Mouse (Mus musculus): ENCODE data around the gene Olfr114. TPM values are rescaled to one million over a fixed set of nuclear protein-coding genes. Genes with fewer than 3 reads are reported as not detected.

Gene Olfr114
- not detected in 2 replicates for polyA plus RNA-seq (2016; fragmentation: Nextera tagmentation; extraction: Ambion mirVana)

- Histone ChIP-seq H3K27me3 (ENCODE audit: insufficient read depth, poor library complexity, severe bottlenecking) (no peaks in the 10 kb centered on the region), H3K4me3 (no peak within 1 kb of the TSS), H3K27ac (no peak within 1 kb of the TSS), H3K4me1 (no peaks in the 10 kb centered on the region), H3K36me3 (no peaks in the 10 kb centered on the region), H3K9me3 (0 out of 2 replicates have a peak, but pooled peaks cover 3% of the 10 kb centered on the region)
- no peak for DNase-seq (ENCODE audit: low spot score)
Measured at GRCm38 (mm10) chr17:37592643-37593042, at the start of gene Olfr114. Gene Olfr114 (minus strand): TSS chr17:37592743.

GRCm38 (mm10) chr17:37627009-37627408 is 34.5 kb upstream of the Olfr114 start, which contains the start of the genes Olfr115 and Olfr116:
Gene Olfr115 (minus strand): TSS chr17:37627109.
Gene Olfr116 (minus strand): TSS chr17:37627199.
- H3K4me1 ChIP-seq: no peaks in the 10 kb centered on the region
- H3K4me3 ChIP-seq: no peak within 1 kb of the TSS
- no peak within 1 kb of the TSS for H3K27ac ChIP-seq
- 69% methylated on average over 2 of the region's 2 CpGs for WGBS
- peaks cover 5% of the 10 kb centered on the region for H3K9me3 ChIP-seq
- no peaks in the 10 kb centered on the region for H3K36me3 ChIP-seq
- no peak for DNase-seq (ENCODE audit: low spot score)
- no peaks in the 10 kb centered on the region for H3K27me3 ChIP-seq (ENCODE audit: insufficient read depth, poor library complexity, severe bottlenecking)

- Histone ChIP-seq H3K27me3 (ENCODE audit: insufficient read depth, poor library complexity, severe bottlenecking) (no peaks in the 10 kb centered on the region), H3K27ac (no peak within 1 kb of the TSS), H3K4me1 (no peaks in the 10 kb centered on the region), H3K9me3 (no peaks in the 10 kb centered on the region), H3K4me3 (no peak within 1 kb of the TSS), H3K36me3 (no peaks in the 10 kb centered on the region)
- no peak for DNase-seq (ENCODE audit: low spot score)
Measured at GRCm38 (mm10) chr17:37577563-37577962, 15.0 kb downstream of the Olfr114 start, which contains the start of gene Olfr113. Gene Olfr113 (minus strand): TSS chr17:37577663.

GRCm38 (mm10) chr17:37569351-37569750 is 23.2 kb downstream of the Olfr114 start, which contains the start of gene Olfr112:
Gene Olfr112 (minus strand): TSS chr17:37569451.
- Histone ChIP-seq H3K27ac (no peak within 1 kb of the TSS), H3K36me3 (no peaks in the 10 kb centered on the region), H3K27me3 (ENCODE audit: insufficient read depth, poor library complexity, severe bottlenecking) (no peaks in the 10 kb centered on the region), H3K9me3 (no peaks in the 10 kb centered on the region), H3K4me3 (no peak within 1 kb of the TSS), H3K4me1 (no peaks in the 10 kb centered on the region)
- no peak for DNase-seq (ENCODE audit: low spot score)

GRCm38 (mm10) chr17:37558913-37559615 is 33.5 kb downstream of the Olfr114 start:
- Histone ChIP-seq H3K4me1 (no peaks in the 10 kb centered on the region), H3K36me3 (no peaks in the 10 kb centered on the region), H3K27me3 (ENCODE audit: insufficient read depth, poor library complexity, severe bottlenecking) (no peaks in the 10 kb centered on the region), H3K27ac (no peak overlapping the region), H3K4me3 (no peak overlapping the region), H3K9me3 (no peaks in the 10 kb centered on the region)
- 54% methylated on average over 1 of the region's 1 CpGs for WGBS
- DNase-seq (ENCODE audit: low spot score): no peak

GRCm38 (mm10) chr17:37543800-37544435 is 48.6 kb downstream of the Olfr114 start:
- DNase-seq (ENCODE audit: low spot score): no peak
- 60% methylated on average over 3 of the region's 3 CpGs for WGBS

GRCm38 (mm10) chr17:37541454-37542119 is 51.0 kb downstream of the Olfr114 start:
- Histone ChIP-seq H3K36me3 (no peaks in the 10 kb centered on the region), H3K9me3 (no peaks in the 10 kb centered on the region), H3K4me3 (no peak overlapping the region), H3K4me1 (no peaks in the 10 kb centered on the region), H3K27me3 (ENCODE audit: insufficient read depth, poor library complexity, severe bottlenecking) (no peaks in the 10 kb centered on the region), H3K27ac (no peak overlapping the region)
- DNase-seq (ENCODE audit: low spot score): no peak
- 92% methylated on average over 3 of the region's 4 CpGs for WGBS

More at GRCm38 (mm10) chr17:37543800-37544435, 48.6 kb downstream of the Olfr114 start:
- H3K27me3 ChIP-seq (ENCODE audit: insufficient read depth, poor library complexity, severe bottlenecking): no peaks in the 10 kb centered on the region
- no peak overlapping the region for H3K4me3 ChIP-seq
- H3K9me3 ChIP-seq: no peaks in the 10 kb centered on the region
- no peak overlapping the region for H3K27ac ChIP-seq
- no peaks in the 10 kb centered on the region for H3K4me1 ChIP-seq
- H3K36me3 ChIP-seq: no peaks in the 10 kb centered on the region

Other genes starting within 250 kb of the Olfr114 start
- not detected in 2 replicates for gene Olfr104-ps, start 233.2 kb downstream of the Olfr114 start, polyA plus RNA-seq (2016; fragmentation: Nextera tagmentation; extraction: Ambion mirVana)
- gene Olfr105-ps, start 213.7 kb downstream of the Olfr114 start, polyA plus RNA-seq (2016; fragmentation: Nextera tagmentation; extraction: Ambion mirVana): not detected in 2 replicates
- gene Olfr106-ps, start 202.3 kb downstream of the Olfr114 start, polyA plus RNA-seq (2016; fragmentation: Nextera tagmentation; extraction: Ambion mirVana): not detected in 2 replicates
- gene Olfr107, start 193.5 kb downstream of the Olfr114 start, polyA plus RNA-seq (2016; fragmentation: Nextera tagmentation; extraction: Ambion mirVana): not detected in 2 replicates
- gene Olfr108, start 147.3 kb downstream of the Olfr114 start, polyA plus RNA-seq (2016; fragmentation: Nextera tagmentation; extraction: Ambion mirVana): not detected in 2 replicates
- not detected in 2 replicates for gene Olfr109, start 133.8 kb downstream of the Olfr114 start, polyA plus RNA-seq (2016; fragmentation: Nextera tagmentation; extraction: Ambion mirVana)
- not detected in 2 replicates for gene H2-M2, start 109.2 kb downstream of the Olfr114 start, polyA plus RNA-seq (2016; fragmentation: Nextera tagmentation; extraction: Ambion mirVana)
- not detected in 2 replicates for gene Olfr110, start 100.3 kb downstream of the Olfr114 start, polyA plus RNA-seq (2016; fragmentation: Nextera tagmentation; extraction: Ambion mirVana)
- not detected in 2 replicates for gene Olfr111, start 84.7 kb downstream of the Olfr114 start, polyA plus RNA-seq (2016; fragmentation: Nextera tagmentation; extraction: Ambion mirVana)
- gene Olfr112, start 23.3 kb downstream of the Olfr114 start, polyA plus RNA-seq (2016; fragmentation: Nextera tagmentation; extraction: Ambion mirVana): not detected in 2 replicates
- gene Olfr113, start 15.1 kb downstream of the Olfr114 start, polyA plus RNA-seq (2016; fragmentation: Nextera tagmentation; extraction: Ambion mirVana): not detected in 2 replicates
- gene Olfr115, start 34.4 kb upstream of the Olfr114 start, polyA plus RNA-seq (2016; fragmentation: Nextera tagmentation; extraction: Ambion mirVana): not detected in 2 replicates
- not detected in 2 replicates for gene Olfr116, start 34.5 kb upstream of the Olfr114 start, polyA plus RNA-seq (2016; fragmentation: Nextera tagmentation; extraction: Ambion mirVana)
- not detected in 2 replicates for gene Olfr117, start 71.0 kb upstream of the Olfr114 start, polyA plus RNA-seq (2016; fragmentation: Nextera tagmentation; extraction: Ambion mirVana)
- not detected in 2 replicates for gene Olfr118, start 74.2 kb upstream of the Olfr114 start, polyA plus RNA-seq (2016; fragmentation: Nextera tagmentation; extraction: Ambion mirVana)
- not detected in 2 replicates for gene Olfr119, start 103.8 kb upstream of the Olfr114 start, polyA plus RNA-seq (2016; fragmentation: Nextera tagmentation; extraction: Ambion mirVana)
- gene Olfr120, start 129.1 kb upstream of the Olfr114 start, polyA plus RNA-seq (2016; fragmentation: Nextera tagmentation; extraction: Ambion mirVana): not detected in 2 replicates
- not detected in 2 replicates for gene Olfr121, start 156.1 kb upstream of the Olfr114 start, polyA plus RNA-seq (2016; fragmentation: Nextera tagmentation; extraction: Ambion mirVana)
- gene Olfr122, start 175.9 kb upstream of the Olfr114 start, polyA plus RNA-seq (2016; fragmentation: Nextera tagmentation; extraction: Ambion mirVana): not detected in 2 replicates
- gene Olfr123, start 200.8 kb upstream of the Olfr114 start, polyA plus RNA-seq (2016; fragmentation: Nextera tagmentation; extraction: Ambion mirVana): not detected in 2 replicates
- gene Olfr124, start 207.1 kb upstream of the Olfr114 start, polyA plus RNA-seq (2016; fragmentation: Nextera tagmentation; extraction: Ambion mirVana): not detected in 2 replicates
- not detected in 2 replicates for gene Olfr125, start 240.2 kb upstream of the Olfr114 start, polyA plus RNA-seq (2016; fragmentation: Nextera tagmentation; extraction: Ambion mirVana)

All from heart, embryonic 10.5 days (tissue).